Mouse (Mus musculus): ENCODE measurements around the gene Otof. TPM values are rescaled to one million over a fixed set of nuclear protein-coding genes. Genes with fewer than 3 reads are reported as not detected.
A peak's percentile ranks its signal among the peaks of the same experiment; 100 is the strongest.

The Otof gene
- polyA plus RNA-seq, 1 experiment from 2014 or later, result 4.2 TPM

DNA sequence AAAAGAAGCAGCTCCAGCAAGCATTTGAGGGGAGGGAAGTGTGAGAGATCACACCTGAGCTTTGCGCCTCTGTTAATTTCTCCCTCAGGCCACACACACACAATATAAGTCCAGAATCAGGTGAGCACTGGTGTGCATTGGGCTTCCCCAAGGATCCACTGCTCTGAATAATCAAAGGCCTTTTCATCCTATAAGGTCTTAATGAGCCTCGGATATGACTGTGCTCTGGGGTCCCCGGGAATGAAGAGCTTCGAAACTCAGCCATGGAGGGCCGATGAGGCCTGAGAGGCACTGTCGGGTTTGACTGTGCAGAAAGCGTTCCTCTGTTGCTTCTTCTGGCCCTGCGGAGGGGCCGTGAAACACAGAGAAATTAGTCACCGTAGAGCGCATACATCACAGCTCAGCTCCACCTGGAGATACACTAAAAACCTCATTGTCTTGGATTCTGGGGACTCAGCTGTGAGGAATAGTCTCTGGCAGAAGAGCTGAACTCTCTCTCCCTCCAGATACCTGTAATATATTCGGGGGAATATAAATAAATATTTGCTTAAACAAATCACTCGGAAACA, 17.3 kb downstream of the Otof start:
- no peak overlapping the region for H3K27ac ChIP-seq
- ATAC-seq (ENCODE audit: low FRiP score), result 0 out of 2 replicates have a peak, but pooled peaks have one; percentile 6

DNA sequence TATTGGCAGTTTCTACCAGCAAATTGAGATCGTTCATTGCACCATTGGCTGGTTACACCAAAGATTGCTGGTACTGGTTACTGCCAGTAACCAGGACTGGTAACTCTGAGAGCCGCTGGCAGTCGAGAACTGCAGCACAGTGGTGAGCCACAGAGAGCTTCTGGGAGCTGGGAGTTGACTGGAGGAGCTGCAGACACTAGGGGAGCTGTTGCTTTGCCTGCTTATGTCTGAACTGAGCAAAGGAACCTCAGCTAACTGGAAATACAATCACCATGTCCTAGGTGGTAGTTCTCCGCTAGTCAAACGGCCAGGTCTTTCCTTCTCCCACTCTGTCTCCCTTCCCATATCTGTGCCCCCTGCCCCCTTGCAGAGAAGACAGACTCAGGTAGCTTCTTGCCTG, 19.5 kb downstream of the Otof start:
- no peaks in the 10 kb centered on the region for H3K27me3 ChIP-seq (ENCODE audit: control insufficient read depth, insufficient read depth, low read length)
- H3K4me1 ChIP-seq (replicated peaks; ENCODE audit: control insufficient read depth, insufficient read depth, low read length), result no peaks in the 10 kb centered on the region
- no peak for DNase-seq (ENCODE audit: low spot score)
- no peak overlapping the region for H3K4me3 ChIP-seq (replicated peaks; ENCODE audit: low read length)
- H3K27ac ChIP-seq, result no peak overlapping the region
- no peaks in the 10 kb centered on the region for H3K9me3 ChIP-seq (ENCODE audit: control insufficient read depth, low read length)
- no peak for ATAC-seq (ENCODE audit: low FRiP score)
- WGBS, result 64% methylated on average over 5 of the region's 5 CpGs
- H3K36me3 ChIP-seq (replicated peaks; ENCODE audit: control insufficient read depth, insufficient read depth), result no peaks in the 10 kb centered on the region
- no peak overlapping the region for H3K4me2 ChIP-seq (replicated peaks)
- H3K9ac ChIP-seq, result no peak overlapping the region

More for the DNA sequence above, 17.3 kb downstream of the Otof start:
- WGBS, result 62% methylated on average over 13 of the region's 13 CpGs
- H3K36me3 ChIP-seq (replicated peaks; ENCODE audit: control insufficient read depth, insufficient read depth), result no peaks in the 10 kb centered on the region
- no peaks in the 10 kb centered on the region for H3K27me3 ChIP-seq (ENCODE audit: control insufficient read depth, insufficient read depth, low read length)
- no peak for DNase-seq (ENCODE audit: low spot score)
- no peak overlapping the region for H3K4me2 ChIP-seq (replicated peaks)
- no peaks in the 10 kb centered on the region for H3K9me3 ChIP-seq (ENCODE audit: control insufficient read depth, low read length)
- no peak overlapping the region for H3K4me3 ChIP-seq (replicated peaks; ENCODE audit: low read length)
- no peaks in the 10 kb centered on the region for H3K4me1 ChIP-seq (replicated peaks; ENCODE audit: control insufficient read depth, insufficient read depth, low read length)
- no peak overlapping the region for H3K9ac ChIP-seq

DNA sequence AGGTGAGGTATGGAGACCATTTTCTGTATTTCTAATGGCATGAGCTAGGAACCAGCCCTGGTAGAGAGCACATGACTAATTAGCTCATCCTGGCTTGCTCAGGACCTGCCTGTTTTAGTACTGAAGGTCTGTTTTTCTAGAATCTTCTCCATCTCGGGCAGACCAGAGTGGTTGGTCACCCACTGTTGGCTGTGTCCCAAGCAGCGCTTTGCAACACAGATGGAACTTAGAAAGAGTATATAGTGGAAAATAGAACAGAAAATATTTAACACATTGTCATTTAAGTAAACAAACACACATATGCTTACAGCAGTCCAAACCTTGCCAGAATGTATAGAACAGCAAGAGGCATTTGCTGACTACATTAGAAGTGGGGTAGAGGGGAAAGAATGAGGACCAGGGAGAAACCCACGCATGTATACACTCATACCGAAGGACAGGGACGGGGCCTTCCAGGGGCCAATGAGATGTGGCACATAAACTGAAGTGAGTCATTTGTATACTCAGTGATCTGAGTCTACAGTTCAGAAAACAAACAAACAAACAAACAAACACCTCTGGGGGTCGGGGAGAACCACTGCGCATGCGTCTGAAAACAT, 21.3 kb downstream of the Otof start:
- Histone ChIP-seq H3K9me3 (ENCODE audit: control insufficient read depth, low read length) (no peaks in the 10 kb centered on the region), H3K4me2 (replicated peaks) (no peak overlapping the region), H3K27ac (no peak overlapping the region), H3K36me3 (replicated peaks; ENCODE audit: control insufficient read depth, insufficient read depth) (no peaks in the 10 kb centered on the region), H3K4me3 (replicated peaks; ENCODE audit: low read length) (no peak overlapping the region), H3K9ac (no peak overlapping the region), H3K4me1 (replicated peaks; ENCODE audit: control insufficient read depth, insufficient read depth, low read length) (no peaks in the 10 kb centered on the region), H3K27me3 (ENCODE audit: control insufficient read depth, insufficient read depth, low read length) (no peaks in the 10 kb centered on the region)
- WGBS, result 93% methylated on average over 8 of the region's 8 CpGs
- ATAC-seq (ENCODE audit: low FRiP score), result no peak
- no peak for DNase-seq (ENCODE audit: low spot score)

DNA sequence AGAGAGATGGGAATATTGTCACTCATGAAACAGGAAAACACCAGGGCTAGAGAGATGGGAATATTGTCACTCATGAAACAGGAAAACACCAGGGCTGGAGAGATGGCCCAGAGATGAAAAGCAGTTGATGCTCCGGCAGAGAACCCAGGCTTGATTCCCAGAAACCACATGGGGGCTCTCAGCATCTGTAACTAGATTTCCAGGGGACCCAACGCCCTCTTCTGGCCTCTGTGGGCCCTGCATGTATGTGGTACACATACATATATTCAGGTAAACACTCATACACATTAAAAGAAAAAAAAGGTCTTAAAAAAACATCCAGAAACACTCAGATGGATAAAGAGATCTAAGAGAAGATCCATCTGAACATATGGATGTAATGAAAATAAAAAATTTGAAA, 22.8 kb downstream of the Otof start:
- Histone ChIP-seq H3K27ac (no peak overlapping the region), H3K27me3 (ENCODE audit: control insufficient read depth, insufficient read depth, low read length) (no peaks in the 10 kb centered on the region), H3K4me2 (replicated peaks) (no peak overlapping the region), H3K36me3 (replicated peaks; ENCODE audit: control insufficient read depth, insufficient read depth) (no peaks in the 10 kb centered on the region), H3K9ac (no peak overlapping the region), H3K4me1 (replicated peaks; ENCODE audit: control insufficient read depth, insufficient read depth, low read length) (no peaks in the 10 kb centered on the region), H3K9me3 (ENCODE audit: control insufficient read depth, low read length) (no peaks in the 10 kb centered on the region), H3K4me3 (replicated peaks; ENCODE audit: low read length) (no peak overlapping the region)
- 52% methylated on average over 2 of the region's 2 CpGs for WGBS
- DNase-seq (ENCODE audit: low spot score) (no peak), ATAC-seq (ENCODE audit: low FRiP score) (no peak)

DNA sequence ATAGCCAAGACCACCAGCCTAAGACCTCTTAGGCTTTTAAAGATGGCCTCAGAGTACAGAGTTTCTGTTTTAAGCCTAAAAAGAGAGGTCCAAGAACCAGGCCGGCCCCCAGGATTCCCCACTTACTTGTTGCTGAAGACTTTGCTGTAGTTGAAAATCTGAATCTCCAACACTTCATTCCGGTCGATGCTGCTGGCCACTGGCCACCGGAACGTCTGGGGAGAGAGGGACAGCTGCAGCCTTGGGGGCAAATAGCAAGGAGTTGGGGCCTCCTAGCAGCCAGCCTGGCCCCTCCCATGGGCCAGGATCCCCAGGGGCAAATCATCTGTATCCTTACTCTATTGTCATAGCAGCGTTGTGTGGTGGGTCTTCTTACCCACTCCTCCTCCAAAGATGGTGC, 34.3 kb downstream of the Otof start:
- H3K36me3 ChIP-seq (replicated peaks; ENCODE audit: control insufficient read depth, insufficient read depth), result no peaks in the 10 kb centered on the region
- ATAC-seq (ENCODE audit: low FRiP score) (no peak), DNase-seq (ENCODE audit: low spot score) (no peak)
- no peak overlapping the region for H3K4me3 ChIP-seq (replicated peaks; ENCODE audit: low read length)
- no peaks in the 10 kb centered on the region for H3K27me3 ChIP-seq (ENCODE audit: control insufficient read depth, insufficient read depth, low read length)
- H3K4me1 ChIP-seq (replicated peaks; ENCODE audit: control insufficient read depth, insufficient read depth, low read length), result 0 out of 2 replicates have a peak, but pooled peaks cover 3% of the 10 kb centered on the region
- 89% methylated on average over 6 of the region's 6 CpGs for WGBS
- H3K9me3 ChIP-seq (ENCODE audit: control insufficient read depth, low read length), result no peaks in the 10 kb centered on the region
- no peak overlapping the region for H3K27ac ChIP-seq
- H3K9ac ChIP-seq, result no peak overlapping the region
- no peak overlapping the region for H3K4me2 ChIP-seq (replicated peaks)

DNA sequence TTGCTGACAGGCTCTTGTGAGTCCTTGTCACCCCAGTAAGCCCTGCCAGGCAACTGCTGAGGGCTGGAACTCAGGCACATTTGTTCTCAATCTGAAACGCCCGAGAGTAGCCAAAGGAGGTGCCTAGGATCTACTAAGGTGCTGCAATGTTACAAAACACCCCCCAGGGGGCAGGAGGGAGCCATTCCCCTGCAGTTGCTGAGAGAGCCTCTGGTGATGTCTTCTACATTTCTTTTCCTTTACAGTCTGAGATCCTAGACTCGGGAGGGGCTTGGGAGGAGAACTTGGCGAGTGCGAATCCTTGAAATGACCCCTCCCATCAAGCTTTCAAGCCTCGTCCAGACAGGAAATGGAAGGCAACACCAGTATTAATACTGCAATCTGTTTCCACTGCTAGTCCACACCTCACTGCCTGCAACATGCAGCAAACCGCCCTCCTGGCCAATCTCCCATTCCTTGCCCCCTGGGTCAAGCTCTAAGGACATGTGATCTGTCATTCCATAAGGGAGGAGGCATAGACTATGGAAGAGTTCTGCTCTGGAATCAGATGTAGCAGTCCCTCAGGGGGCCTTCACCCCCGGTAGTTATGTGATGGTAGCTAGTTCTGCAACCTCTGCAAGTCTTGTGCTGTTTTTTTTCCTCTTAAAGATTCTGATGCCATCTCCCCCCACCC, 38.0 kb downstream of the Otof start:
- peak; percentile 71 for DNase-seq (ENCODE audit: low spot score)
- ATAC-seq (ENCODE audit: low FRiP score), result no peak; the same call in 1 of the 2 replicates
- 35% methylated on average over 8 of the region's 8 CpGs for WGBS
- Histone ChIP-seq H3K36me3 (replicated peaks; ENCODE audit: control insufficient read depth, insufficient read depth) (no peaks in the 10 kb centered on the region), H3K27ac (no peak overlapping the region; the same call in 1 of the 2 replicates), H3K9ac (no peak overlapping the region), H3K27me3 (ENCODE audit: control insufficient read depth, insufficient read depth, low read length) (no peaks in the 10 kb centered on the region), H3K4me2 (replicated peaks) (no peak overlapping the region), H3K4me3 (replicated peaks; ENCODE audit: low read length) (no peak overlapping the region), H3K4me1 (replicated peaks; ENCODE audit: control insufficient read depth, insufficient read depth, low read length) (0 out of 2 replicates have a peak, but pooled peaks cover 3% of the 10 kb centered on the region), H3K9me3 (ENCODE audit: control insufficient read depth, low read length) (no peaks in the 10 kb centered on the region)

DNA sequence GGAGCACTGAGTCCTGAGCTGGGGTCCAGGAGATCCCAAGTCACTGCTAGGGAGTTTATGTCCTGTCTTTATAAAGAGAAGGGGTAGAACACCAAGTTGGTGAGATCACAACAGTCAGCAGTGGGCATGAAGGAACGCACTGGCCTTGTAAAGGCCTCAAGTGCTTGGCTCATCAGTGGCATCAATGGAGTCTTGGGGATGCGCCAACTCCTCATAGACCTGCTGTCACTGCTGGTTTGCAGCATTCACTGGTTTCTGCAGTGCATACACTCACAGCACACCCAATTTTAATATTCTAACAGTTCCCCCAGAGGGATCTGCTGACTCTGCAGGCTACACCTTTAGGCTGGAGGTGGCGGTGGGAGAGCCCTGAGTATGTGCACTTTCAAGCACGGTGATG, 38.6 kb downstream of the Otof start:
- Histone ChIP-seq H3K9ac (no peak overlapping the region), H3K4me1 (replicated peaks; ENCODE audit: control insufficient read depth, insufficient read depth, low read length) (0 out of 2 replicates have a peak, but pooled peaks cover 3% of the 10 kb centered on the region), H3K9me3 (ENCODE audit: control insufficient read depth, low read length) (no peaks in the 10 kb centered on the region), H3K4me3 (replicated peaks; ENCODE audit: low read length) (no peak overlapping the region), H3K27me3 (ENCODE audit: control insufficient read depth, insufficient read depth, low read length) (no peaks in the 10 kb centered on the region), H3K27ac (no peak overlapping the region; the same call in 1 of the 2 replicates), H3K36me3 (replicated peaks; ENCODE audit: control insufficient read depth, insufficient read depth) (no peaks in the 10 kb centered on the region), H3K4me2 (replicated peaks) (no peak overlapping the region)
- ATAC-seq (ENCODE audit: low FRiP score) (no peak), DNase-seq (ENCODE audit: low spot score) (no peak)
- 70% methylated on average over 4 of the region's 4 CpGs for WGBS

DNA sequence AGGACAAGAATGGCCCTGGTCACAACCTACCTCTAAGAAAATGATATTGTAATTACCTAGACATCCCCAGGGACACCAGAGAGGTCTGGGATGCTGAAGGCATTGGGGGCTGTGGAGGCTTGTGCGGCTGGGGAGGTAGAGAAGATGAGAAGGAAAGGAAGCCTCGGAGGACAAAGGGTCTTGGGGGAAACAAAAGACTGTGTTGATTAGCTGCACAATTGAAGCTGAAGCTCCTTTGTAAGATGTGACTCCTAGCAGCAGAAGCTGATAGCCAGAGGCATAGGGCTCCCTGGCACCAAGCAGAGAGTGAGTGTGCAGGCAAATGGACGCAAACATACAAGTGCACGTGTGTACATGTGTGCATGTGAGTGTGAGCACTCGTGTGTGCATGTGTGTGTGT, 45.1 kb downstream of the Otof start:
- DNase-seq (ENCODE audit: low spot score) (no peak), ATAC-seq (ENCODE audit: low FRiP score) (no peak)
- Histone ChIP-seq H3K27ac (no peak overlapping the region; the same call in 1 of the 2 replicates), H3K9ac (no peak overlapping the region), H3K4me1 (replicated peaks; ENCODE audit: control insufficient read depth, insufficient read depth, low read length) (0 out of 2 replicates have a peak, but pooled peaks cover 7% of the 10 kb centered on the region), H3K4me3 (replicated peaks; ENCODE audit: low read length) (no peak overlapping the region), H3K4me2 (replicated peaks) (no peak overlapping the region), H3K27me3 (ENCODE audit: control insufficient read depth, insufficient read depth, low read length) (no peaks in the 10 kb centered on the region), H3K36me3 (replicated peaks; ENCODE audit: control insufficient read depth, insufficient read depth) (no peaks in the 10 kb centered on the region), H3K9me3 (ENCODE audit: control insufficient read depth, low read length) (no peaks in the 10 kb centered on the region)
- WGBS, result 23% methylated on average over 5 of the region's 5 CpGs

DNA sequence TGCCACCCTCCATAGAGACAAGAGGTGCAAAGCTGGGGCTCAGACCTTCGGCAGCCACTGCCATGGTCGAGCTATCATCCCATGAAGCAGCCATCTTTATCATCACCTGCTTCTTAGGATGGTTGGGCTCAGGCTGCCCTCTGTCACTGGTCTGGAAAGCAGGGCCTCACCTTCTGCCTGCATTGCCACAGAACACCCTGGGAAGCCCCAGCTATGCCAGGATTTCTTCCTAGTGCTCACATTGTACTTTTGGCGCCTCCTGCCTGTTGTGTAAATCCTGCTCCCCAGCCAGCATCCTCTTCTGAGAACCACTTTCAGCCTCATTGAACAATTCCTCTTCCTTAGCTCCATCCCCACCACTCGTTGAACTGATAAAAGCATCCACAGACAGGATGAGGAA, 45.9 kb downstream of the Otof start:
- H3K36me3 ChIP-seq (replicated peaks; ENCODE audit: control insufficient read depth, insufficient read depth), result no peaks in the 10 kb centered on the region
- H3K27me3 ChIP-seq (ENCODE audit: control insufficient read depth, insufficient read depth, low read length), result no peaks in the 10 kb centered on the region
- no peak overlapping the region for H3K9ac ChIP-seq
- no peak overlapping the region for H3K27ac ChIP-seq
- no peak overlapping the region for H3K4me2 ChIP-seq (replicated peaks)
- 0 out of 2 replicates have a peak, but pooled peaks cover 7% of the 10 kb centered on the region for H3K4me1 ChIP-seq (replicated peaks; ENCODE audit: control insufficient read depth, insufficient read depth, low read length)
- ATAC-seq (ENCODE audit: low FRiP score) (no peak), DNase-seq (ENCODE audit: low spot score) (no peak)
- H3K9me3 ChIP-seq (ENCODE audit: control insufficient read depth, low read length), result no peaks in the 10 kb centered on the region
- WGBS, result 67% methylated on average over 4 of the region's 4 CpGs
- H3K4me3 ChIP-seq (replicated peaks; ENCODE audit: low read length), result no peak overlapping the region
